Mouse (Mus musculus) intestine, embryonic 16.5 days (tissue): Measurements from ENCODE around the gene Ugdh. TPM values are rescaled to one million over a fixed set of nuclear protein-coding genes. Genes with fewer than 3 reads are reported as not detected.

Experiments
- ATAC-seq: fragments of 200-750 bp; cut with Nextera tagmentation; 2 replicates; pipeline ENCODE4 v1.8.0; 2017; ENCODE audit warnings: moderate TSS enrichment, moderate library complexity
- H3K27ac ChIP-seq: fragments of 300-500 bp; sonication (generic); 2 replicates; pipeline ENCODE4 v1.5.1; 2014; ENCODE audit warnings: mild to moderate bottlenecking, low read length
- H3K27me3 ChIP-seq: fragments of 300-500 bp; sonication (generic); replicated peaks from 2 replicates; pipeline ENCODE4 v1.6.1; 2014; ENCODE audit warnings: low read length, control low read depth, mixed read lengths; ENCODE audit not compliant: control insufficient read depth, insufficient read depth
- H3K36me3 ChIP-seq: fragments of 300-500 bp; sonication (generic); 2 replicates; pipeline ENCODE4 v1.6.1; 2014; ENCODE audit warnings: low read length, control low read depth; ENCODE audit not compliant: control insufficient read depth, insufficient read depth
- H3K4me1 ChIP-seq: fragments of 300-500 bp; sonication (generic); 2 replicates; pipeline ENCODE4 v1.6.1; 2014; ENCODE audit warnings: low read length, control low read depth, mixed read lengths; ENCODE audit not compliant: control insufficient read depth, insufficient read depth
- H3K4me2 ChIP-seq: fragments of 300-500 bp; sonication (generic); 2 replicates; pipeline ENCODE4 v1.6.1; 2014; ENCODE audit warnings: low read depth, low read length, control low read depth
- H3K4me3 ChIP-seq: fragments of 300-500 bp; sonication (generic); 2 replicates; pipeline ENCODE4 v1.5.1; 2014; ENCODE audit warnings: mild to moderate bottlenecking, low read length
- H3K9ac ChIP-seq: fragments of 300-500 bp; sonication (generic); 2 replicates; pipeline ENCODE4 v1.6.1; 2014; ENCODE audit warnings: low read depth, low read length
- H3K9me3 ChIP-seq: fragments of 300-500 bp; sonication (generic); 2 replicates; pipeline ENCODE4 v1.6.1; 2016; ENCODE audit warnings: low read length, control low read depth; ENCODE audit not compliant: control insufficient read depth
- WGBS: fragments of 180-500 bp; shearing (Covaris S2); extraction: QIAGEN DNeasy Blood & Tissue Kit; methylation state at CpG from one replicate; pipeline ENCODE4 v1.1.7; 2014; 5-methylcytosine and 5-hydroxymethylcytosine counted together
- polyA plus RNA-seq: library from polyadenylated mRNA; unstranded; fragments of >200 nt; fragmentation: Nextera tagmentation; extraction: Ambion mirVana; gene quantifications from 2 replicates; pipeline ENCODE4 v1.2.1, GENCODE M21; 2015

The Ugdh gene
- polyA plus RNA-seq, 1 experiment from 2014 or later, result 266 TPM

GRCm38 (mm10) chr5:65385704-65386103 is 50.0 kb downstream of the Ugdh start:
- WGBS, result 62% methylated on average over 2 of the region's 2 CpGs
- ATAC-seq, result no peak
- H3K9ac ChIP-seq, result no peak overlapping the region

GRCm38 (mm10) chr5:65374746-65375145 is 61.0 kb downstream of the Ugdh start:
- Histone ChIP-seq H3K4me2 (no peak overlapping the region), H3K9ac (no peak overlapping the region), H3K27me3 (no peaks in the 10 kb centered on the region), H3K9me3 (no peaks in the 10 kb centered on the region), H3K4me1 (no peaks in the 10 kb centered on the region), H3K4me3 (no peak overlapping the region), H3K27ac (no peak overlapping the region), H3K36me3 (no peaks in the 10 kb centered on the region)
- ATAC-seq, result no peak
- 82% methylated on average over 7 of the region's 7 CpGs for WGBS

More at GRCm38 (mm10) chr5:65385704-65386103, 50.0 kb downstream of the Ugdh start:
- peaks cover 3% of the 10 kb centered on the region; the same call in 1 of the 2 replicates for H3K36me3 ChIP-seq
- no peaks in the 10 kb centered on the region for H3K9me3 ChIP-seq
- H3K27me3 ChIP-seq, result no peaks in the 10 kb centered on the region
- H3K4me3 ChIP-seq, result no peak overlapping the region
- H3K4me2 ChIP-seq, result no peak overlapping the region
- H3K4me1 ChIP-seq, result peaks cover 9% of the 10 kb centered on the region; the same call in 1 of the 2 replicates
- no peak overlapping the region for H3K27ac ChIP-seq

GRCm38 (mm10) chr5:65371551-65371950 is 64.2 kb downstream of the Ugdh start:
- ATAC-seq, result no peak
- no peaks in the 10 kb centered on the region for H3K9me3 ChIP-seq
- H3K4me3 ChIP-seq, result no peak overlapping the region
- no peaks in the 10 kb centered on the region for H3K27me3 ChIP-seq
- no peaks in the 10 kb centered on the region for H3K36me3 ChIP-seq
- no peak overlapping the region for H3K9ac ChIP-seq
- no peaks in the 10 kb centered on the region for H3K4me1 ChIP-seq
- WGBS, result 95% methylated on average over 7 of the region's 7 CpGs
- no peak overlapping the region for H3K27ac ChIP-seq
- H3K4me2 ChIP-seq, result no peak overlapping the region

- H3K27ac ChIP-seq, result no peak overlapping the region
- no peaks in the 10 kb centered on the region for H3K27me3 ChIP-seq
- H3K4me1 ChIP-seq, result no peaks in the 10 kb centered on the region
- WGBS, result 66% methylated on average over 11 of the region's 11 CpGs
- ATAC-seq, result no peak
- H3K36me3 ChIP-seq, result no peaks in the 10 kb centered on the region
- no peak overlapping the region for H3K4me2 ChIP-seq
- no peak overlapping the region for H3K9ac ChIP-seq
- no peak overlapping the region for H3K4me3 ChIP-seq
- no peaks in the 10 kb centered on the region for H3K9me3 ChIP-seq
Observed at GRCm38 (mm10) chr5:65367837-65368236, 67.9 kb downstream of the Ugdh start.

Other genes with a start within 250 kb of the Ugdh start
- 4.3 and 4.5 TPM in 2 replicates for gene Wdr19, start 236.3 kb downstream of the Ugdh start, polyA plus RNA-seq
- 50.7 and 63.4 TPM in 2 replicates for gene Rfc1, start 100.3 kb downstream of the Ugdh start, polyA plus RNA-seq
- 2.9 and 4.0 TPM in 2 replicates for gene Klb, start 87.6 kb downstream of the Ugdh start, polyA plus RNA-seq
- gene Rpl9, start 44.5 kb downstream of the Ugdh start, polyA plus RNA-seq, result 937 and 1,015 TPM in 2 replicates
- 49.2 and 56.4 TPM in 2 replicates for gene Lias, start 44.5 kb downstream of the Ugdh start, polyA plus RNA-seq
- gene Gm43552, start 56.9 kb upstream of the Ugdh start, polyA plus RNA-seq, result not detected in 2 replicates
- gene Smim14, start 101.2 kb upstream of the Ugdh start, polyA plus RNA-seq, result 153 and 159 TPM in 2 replicates
- gene Ube2k, start 101.3 kb upstream of the Ugdh start, polyA plus RNA-seq, result 125 and 129 TPM in 2 replicates